Mouse (Mus musculus) liver, embryonic 11.5 days (tissue): ENCODE data around the gene Ralgps2. TPM values are rescaled to one million over a fixed set of nuclear protein-coding genes. Genes with fewer than 3 reads are reported as not detected.

Experiments used
- ATAC-seq: fragments of 200-750 bp; cut with Nextera tagmentation; replicated peaks from 2 replicates; pipeline ENCODE4 v1.8.0; 2017; ENCODE audit warnings: moderate number of reproducible peaks, mild to moderate bottlenecking, moderate TSS enrichment, moderate library complexity; ENCODE audit not compliant: low FRiP score
- DNase-seq: peaks from one replicate; pipeline ENCODE4 v3.0.0-alpha.2; 2017; ENCODE audit warnings: low spot score
- H3K27ac ChIP-seq: fragments of 300-500 bp; sonication (generic); 2 replicates; pipeline ENCODE4 v1.5.1; 2014; ENCODE audit warnings: mild to moderate bottlenecking, low read depth, low read length, control low read depth
- H3K27me3 ChIP-seq: fragments of 300-500 bp; sonication (generic); replicated peaks from 2 replicates; pipeline ENCODE4 v1.6.1; 2014; ENCODE audit warnings: low read length, mixed read lengths; ENCODE audit not compliant: control insufficient read depth, insufficient read depth
- H3K36me3 ChIP-seq: fragments of 300-500 bp; sonication (generic); 2 replicates; pipeline ENCODE4 v1.6.1; 2014; ENCODE audit warnings: mild to moderate bottlenecking, low read length, moderate library complexity, mixed read lengths; ENCODE audit not compliant: control insufficient read depth, insufficient read depth
- H3K4me1 ChIP-seq: fragments of 300-500 bp; sonication (generic); replicated peaks from 2 replicates; pipeline ENCODE4 v1.6.1; 2014; ENCODE audit warnings: low read length, mixed read lengths; ENCODE audit not compliant: control insufficient read depth, insufficient read depth
- H3K4me2 ChIP-seq: fragments of 300-500 bp; sonication (generic); 2 replicates; pipeline ENCODE4 v1.6.1; 2014; ENCODE audit warnings: mild to moderate bottlenecking, control low read depth, moderate library complexity
- H3K4me3 ChIP-seq: fragments of 300-500 bp; sonication (generic); 2 replicates; pipeline ENCODE4 v1.5.1; 2014; ENCODE audit warnings: low read depth, low read length, control low read depth
- H3K9ac ChIP-seq: fragments of 300-500 bp; sonication (generic); 2 replicates; pipeline ENCODE4 v1.6.1; 2014; ENCODE audit warnings: low read depth, low read length, control low read depth
- H3K9me3 ChIP-seq: fragments of 300-500 bp; sonication (generic); 2 replicates; pipeline ENCODE4 v1.6.1; 2016; ENCODE audit warnings: low read length, inconsistent platforms, mixed read lengths; ENCODE audit not compliant: control insufficient read depth
- WGBS: fragments of 180-500 bp; shearing (Covaris S2); extraction: QIAGEN DNeasy Blood & Tissue Kit; methylation state at CpG from one replicate; pipeline ENCODE4 v1.1.7; 2014; 5-methylcytosine and 5-hydroxymethylcytosine counted together
- polyA plus RNA-seq: library from polyadenylated mRNA; unstranded; fragments of >200 nt; fragmentation: Nextera tagmentation; extraction: Ambion mirVana; gene quantifications from 2 replicates; pipeline ENCODE4 v1.2.1, GENCODE M21; 2014

Gene Ralgps2
- polyA plus RNA-seq, 1 experiment from 2014 or later: 33.6 TPM

GRCm38 (mm10) chr1:156852409-156852808 lies 87.0 kb downstream of the Ralgps2 start:
- 70% methylated on average over 9 of the region's 9 CpGs for WGBS
- no peak overlapping the region for H3K9ac ChIP-seq
- no peak for ATAC-seq
- no peaks in the 10 kb centered on the region for H3K9me3 ChIP-seq
- no peak overlapping the region for H3K4me2 ChIP-seq
- H3K27ac ChIP-seq: no peak overlapping the region
- no peak overlapping the region for H3K4me3 ChIP-seq
- H3K4me1 ChIP-seq: no peaks in the 10 kb centered on the region
- H3K36me3 ChIP-seq: peaks cover 2% of the 10 kb centered on the region; the same call in 1 of the 2 replicates
- no peaks in the 10 kb centered on the region for H3K27me3 ChIP-seq
- no peak for DNase-seq

GRCm38 (mm10) chr1:156847098-156847497 lies 92.3 kb downstream of the Ralgps2 start:
- Histone ChIP-seq H3K4me1 (peaks cover 1% of the 10 kb centered on the region; the same call in 1 of the 2 replicates), H3K9ac (no peak overlapping the region), H3K27ac (no peak overlapping the region), H3K36me3 (peaks cover 2% of the 10 kb centered on the region; the same call in 1 of the 2 replicates), H3K9me3 (no peaks in the 10 kb centered on the region), H3K4me3 (no peak overlapping the region), H3K27me3 (no peaks in the 10 kb centered on the region), H3K4me2 (no peak overlapping the region)
- ATAC-seq: no peak
- 69% methylated on average over 4 of the region's 4 CpGs for WGBS
- DNase-seq: no peak

DNA sequence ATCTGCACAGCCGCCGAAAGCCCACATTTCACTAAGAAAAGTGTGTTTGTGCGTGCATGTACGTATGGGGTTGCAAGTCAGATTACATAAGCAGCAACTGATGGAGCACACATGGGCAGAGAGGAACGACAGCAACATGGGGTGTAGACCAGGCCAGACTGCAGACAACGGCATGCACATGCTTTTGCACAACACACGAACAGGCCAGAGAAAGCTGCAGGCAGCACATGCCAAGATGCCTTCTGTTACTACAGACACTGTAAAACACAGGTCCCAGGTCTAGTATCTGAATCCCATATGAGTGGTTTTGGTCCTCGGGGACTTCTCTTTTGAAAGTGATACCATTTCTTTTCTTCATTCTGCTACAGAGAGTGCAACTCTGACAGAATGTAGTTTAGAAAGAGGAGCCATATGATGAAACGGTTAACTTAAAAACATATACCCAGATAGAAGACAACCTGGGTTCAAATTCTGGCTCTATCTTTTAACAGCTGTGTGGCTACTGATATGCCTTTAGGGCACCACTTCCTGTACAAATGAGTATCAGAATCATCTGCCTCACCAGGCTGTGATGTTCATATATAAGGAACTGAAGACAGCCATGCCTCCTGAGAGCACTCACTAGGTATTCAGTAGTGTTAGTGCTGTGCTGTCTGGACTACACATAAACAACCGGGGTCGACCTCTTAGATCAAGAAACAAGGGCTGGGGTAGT lies 97.6 kb downstream of the Ralgps2 start:
- H3K36me3 ChIP-seq: 0 out of 2 replicates have a peak, but pooled peaks cover 2% of the 10 kb centered on the region
- no peak overlapping the region for H3K27ac ChIP-seq
- H3K4me2 ChIP-seq: no peak overlapping the region
- no peaks in the 10 kb centered on the region for H3K9me3 ChIP-seq
- DNase-seq: no peak
- WGBS: 81% methylated on average over 11 of the region's 11 CpGs
- H3K4me1 ChIP-seq: peaks cover 7% of the 10 kb centered on the region; the same call in 1 of the 2 replicates
- H3K4me3 ChIP-seq: no peak overlapping the region
- no peaks in the 10 kb centered on the region for H3K27me3 ChIP-seq
- no peak overlapping the region for H3K9ac ChIP-seq
- no peak for ATAC-seq

DNA sequence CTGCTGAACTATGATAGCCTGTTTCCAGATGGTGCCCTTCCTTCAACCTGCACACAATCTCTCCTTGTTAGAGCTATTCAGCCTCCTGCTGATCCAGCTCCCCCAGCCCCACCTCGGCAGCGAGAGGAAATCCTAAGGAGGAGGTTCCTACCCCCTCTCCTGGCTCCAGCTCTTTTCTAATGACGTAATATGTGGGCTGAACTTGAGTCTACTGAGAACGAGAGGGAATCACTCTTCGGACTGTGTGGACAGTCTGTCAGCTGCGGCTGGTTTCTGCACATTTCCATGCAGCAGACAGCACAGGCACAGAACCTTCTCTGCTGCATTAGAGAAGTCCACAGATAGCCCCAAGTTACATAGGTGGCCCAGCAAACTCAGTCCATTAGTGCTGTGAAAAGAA lies 100.7 kb downstream of the Ralgps2 start:
- no peak overlapping the region for H3K27ac ChIP-seq
- DNase-seq (no peak), ATAC-seq (0 out of 2 replicates have a peak, but pooled peaks have one; percentile 34)
- no peak overlapping the region for H3K9ac ChIP-seq
- peaks cover 4% of the 10 kb centered on the region; the same call in 1 of the 2 replicates for H3K36me3 ChIP-seq
- H3K9me3 ChIP-seq: no peaks in the 10 kb centered on the region
- H3K4me1 ChIP-seq: peaks cover 7% of the 10 kb centered on the region; the same call in 1 of the 2 replicates
- no peaks in the 10 kb centered on the region for H3K27me3 ChIP-seq
- no peak overlapping the region for H3K4me3 ChIP-seq
- H3K4me2 ChIP-seq: no peak overlapping the region
- 39% methylated on average over 6 of the region's 6 CpGs for WGBS

GRCm38 (mm10) chr1:156838177-156838576 lies 101.2 kb downstream of the Ralgps2 start, which contains the start of gene Angptl1:
Gene Angptl1 (plus strand): TSS chr1:156838562.
- Histone ChIP-seq H3K9me3 (no peaks in the 10 kb centered on the region), H3K27ac (no peak within 1 kb of the TSS), H3K36me3 (peaks cover 4% of the 10 kb centered on the region; the same call in 1 of the 2 replicates), H3K4me3 (no peak within 1 kb of the TSS), H3K4me2 (no peak within 1 kb of the TSS), H3K4me1 (peaks cover 7% of the 10 kb centered on the region; the same call in 1 of the 2 replicates), H3K9ac (no peak within 1 kb of the TSS), H3K27me3 (no peaks in the 10 kb centered on the region)
- 67% methylated on average over 4 of the region's 4 CpGs for WGBS
- no peak for DNase-seq
- ATAC-seq: no peak

DNA sequence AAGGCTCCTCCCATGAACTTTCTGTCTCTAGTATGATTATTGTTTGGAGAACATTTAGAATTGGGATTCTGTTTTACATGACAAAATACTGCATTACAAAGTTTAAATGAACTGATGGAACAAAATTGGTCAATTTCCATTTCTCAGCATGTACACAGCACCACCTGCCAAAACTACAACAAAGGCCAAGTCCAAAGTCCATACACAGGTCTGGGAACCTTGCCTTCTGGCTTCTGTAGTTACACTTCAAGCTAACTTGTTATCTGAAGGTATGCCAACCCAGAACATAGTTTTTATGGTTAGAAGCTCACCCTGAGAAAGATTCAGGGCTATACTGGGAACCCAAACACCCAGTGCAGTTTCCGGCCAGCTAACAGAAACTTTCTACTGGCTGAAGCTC lies 120.2 kb downstream of the Ralgps2 start:
- Histone ChIP-seq H3K4me3 (no peak overlapping the region), H3K9me3 (no peaks in the 10 kb centered on the region), H3K36me3 (peaks cover 14% of the 10 kb centered on the region; the same call in 1 of the 2 replicates), H3K4me2 (no peak overlapping the region), H3K27ac (no peak overlapping the region), H3K4me1 (no peaks in the 10 kb centered on the region; the same call in 1 of the 2 replicates), H3K27me3 (no peaks in the 10 kb centered on the region), H3K9ac (no peak overlapping the region)
- no peak for ATAC-seq
- 91% methylated on average over 1 of the region's 1 CpGs for WGBS
- no peak for DNase-seq

DNA sequence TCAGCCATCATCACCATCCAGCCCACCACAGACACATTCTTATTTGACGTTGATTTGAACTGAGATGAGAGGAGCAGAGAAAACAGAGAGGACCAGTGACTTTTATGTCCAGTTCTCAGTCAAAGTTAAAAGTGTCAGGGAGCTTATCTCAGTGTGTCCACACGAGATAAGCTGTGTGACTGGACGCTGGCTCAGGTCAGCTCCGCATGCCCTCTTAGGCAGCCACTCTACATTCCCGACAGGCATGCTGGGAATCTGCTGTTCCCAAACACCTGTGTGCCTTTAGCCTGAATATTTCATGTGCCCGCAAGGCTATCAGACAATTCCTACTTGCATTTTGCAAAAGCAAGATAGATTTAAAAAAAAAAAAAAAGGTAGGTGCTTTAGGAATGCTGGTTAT lies 125.9 kb downstream of the Ralgps2 start:
- Histone ChIP-seq H3K36me3 (peaks cover 14% of the 10 kb centered on the region; the same call in 1 of the 2 replicates), H3K4me1 (peaks cover 4% of the 10 kb centered on the region), H3K27ac (no peak overlapping the region), H3K27me3 (no peaks in the 10 kb centered on the region), H3K4me3 (no peak overlapping the region), H3K9ac (no peak overlapping the region), H3K4me2 (no peak overlapping the region), H3K9me3 (no peaks in the 10 kb centered on the region)
- ATAC-seq (peak; percentile 39; the same call in 1 of the 2 replicates), DNase-seq (no peak)
- WGBS: 43% methylated on average over 6 of the region's 6 CpGs

- Histone ChIP-seq H3K4me2 (no peak overlapping the region), H3K27me3 (no peaks in the 10 kb centered on the region), H3K27ac (no peak overlapping the region), H3K36me3 (peaks cover 11% of the 10 kb centered on the region; the same call in 1 of the 2 replicates), H3K4me3 (no peak overlapping the region), H3K9me3 (no peaks in the 10 kb centered on the region), H3K9ac (no peak overlapping the region), H3K4me1 (peaks cover 4% of the 10 kb centered on the region)
- 78% methylated on average over 8 of the region's 8 CpGs for WGBS
- no peak for DNase-seq
- no peak for ATAC-seq
Measured at GRCm38 (mm10) chr1:156812716-156813115, 126.7 kb downstream of the Ralgps2 start.

DNA sequence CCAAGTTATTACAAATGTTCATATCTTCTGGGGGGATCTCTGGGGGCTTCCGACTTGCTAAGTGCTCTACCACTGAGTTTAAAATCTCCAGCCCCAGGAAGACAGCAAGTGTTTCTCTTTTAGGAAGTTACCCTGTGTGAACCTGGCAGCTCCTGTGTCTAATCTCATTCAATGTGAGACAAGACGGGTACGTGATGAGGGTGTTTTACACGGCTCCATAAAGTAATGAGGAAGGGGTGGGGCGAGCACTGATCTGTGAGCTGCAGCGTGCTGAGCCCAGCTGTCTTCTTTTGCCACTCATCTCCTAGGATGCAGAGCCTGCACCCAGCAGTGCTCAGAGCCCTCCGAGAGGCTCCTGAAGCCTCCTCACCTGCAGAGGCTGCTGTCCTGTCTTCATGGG lies 127.5 kb downstream of the Ralgps2 start:
- H3K4me1 ChIP-seq: peaks cover 4% of the 10 kb centered on the region

More for the DNA sequence above, 127.5 kb downstream of the Ralgps2 start:
- no peak for ATAC-seq
- no peak overlapping the region for H3K4me2 ChIP-seq
- no peaks in the 10 kb centered on the region for H3K27me3 ChIP-seq
- 82% methylated on average over 7 of the region's 7 CpGs for WGBS
- no peak overlapping the region for H3K9ac ChIP-seq
- no peaks in the 10 kb centered on the region for H3K9me3 ChIP-seq
- no peak for DNase-seq
- H3K4me3 ChIP-seq: no peak overlapping the region
- H3K27ac ChIP-seq: no peak overlapping the region
- peaks cover 6% of the 10 kb centered on the region; the same call in 1 of the 2 replicates for H3K36me3 ChIP-seq
